Mouse (Mus musculus) fibroblast of lung, adult 2 months (primary cell): ENCODE results near the gene Trim30b.
"Not testable (repeated sequence)": the region's sequence is repeated elsewhere in the genome, so short reads cannot be mapped to it uniquely, and the experiment has no call there.

Experiments
- DNase-seq: peaks from one replicate; pipeline ENCODE4 v3.0.0-alpha.2; 2011; ENCODE audit warnings: low read depth

Gene Trim30b

DNA sequence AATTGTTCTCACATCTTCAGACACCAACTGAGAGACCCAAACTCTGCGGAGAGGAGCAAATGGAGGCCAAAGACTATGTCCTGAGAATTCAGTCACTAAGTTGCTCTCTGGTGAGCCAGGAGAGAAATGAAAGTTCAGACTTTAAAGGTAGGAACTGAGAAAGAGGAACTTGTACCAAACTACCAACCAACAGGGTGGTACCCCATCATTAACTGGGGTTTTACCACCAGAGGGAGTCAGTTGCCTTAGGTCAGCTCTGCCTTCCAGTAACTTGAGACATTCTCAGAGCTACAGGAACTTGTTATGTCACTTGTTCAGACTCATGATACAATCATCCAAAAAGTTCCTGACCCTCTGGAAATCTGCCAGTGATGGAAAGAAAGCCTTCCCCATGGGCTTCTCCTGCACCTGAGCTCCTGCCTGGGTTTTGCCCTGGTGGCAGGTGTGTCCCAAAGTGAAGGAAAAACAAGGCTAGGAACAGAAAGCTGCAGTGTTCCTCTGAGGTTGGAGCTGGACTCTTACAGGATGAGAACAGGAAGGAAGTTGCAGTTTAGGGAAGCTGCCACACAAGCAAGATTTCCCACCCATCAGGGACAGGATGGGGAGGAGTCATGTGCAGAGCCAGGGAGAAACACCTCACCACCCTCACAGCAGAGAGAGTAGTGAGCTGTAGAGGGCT lies at the start of gene Trim30b:
Gene Trim30b, minus strand, starts transcription at position 149 of the 679 bp plus-strand sequence.
- DNase-seq, result no peak

DNA sequence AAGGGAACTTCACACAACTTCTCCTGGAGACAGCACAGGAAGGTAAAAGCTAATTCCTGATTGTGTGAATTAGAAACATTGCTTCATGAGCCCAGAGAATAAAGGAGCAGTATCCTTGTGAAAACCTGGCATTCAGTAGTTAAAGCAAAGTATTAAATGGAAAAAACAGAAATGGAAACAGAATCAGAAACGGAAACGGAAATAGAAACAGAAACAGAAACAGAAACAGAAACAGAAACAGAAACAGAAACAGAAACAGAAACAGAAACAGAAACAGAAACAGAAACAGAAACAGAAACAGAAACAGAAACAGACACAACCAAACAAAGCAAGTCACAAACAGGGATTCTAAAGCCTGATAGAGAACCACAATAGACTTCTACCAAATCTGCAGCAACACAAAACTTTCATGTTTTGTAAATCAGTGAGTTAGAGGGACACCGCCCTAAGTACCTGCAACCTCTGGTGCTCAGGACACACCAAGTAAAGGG lies 34.8 kb upstream of the Trim30b start:
- no peak for DNase-seq

DNA sequence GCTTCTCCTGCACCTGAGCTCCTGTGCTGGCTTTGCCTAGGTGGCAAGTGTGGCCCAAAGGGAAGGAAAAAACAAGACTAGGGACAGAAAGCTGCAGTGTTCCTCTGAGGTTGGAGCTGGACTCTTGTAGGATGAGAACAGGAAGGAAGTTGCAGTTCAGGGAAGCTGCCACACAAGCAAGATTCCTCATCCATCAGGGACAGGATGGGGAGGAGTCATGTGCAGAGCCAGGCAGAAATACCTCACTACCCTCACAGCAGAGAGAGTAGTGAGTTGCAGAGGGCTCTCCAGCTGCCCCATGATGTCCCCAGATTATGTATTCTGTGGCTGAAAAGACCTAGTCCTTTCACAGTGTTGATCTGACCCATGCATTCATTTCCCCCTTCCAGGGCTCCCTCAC lies 31.5 kb upstream of the Trim30b start:
- no peak for DNase-seq

DNA sequence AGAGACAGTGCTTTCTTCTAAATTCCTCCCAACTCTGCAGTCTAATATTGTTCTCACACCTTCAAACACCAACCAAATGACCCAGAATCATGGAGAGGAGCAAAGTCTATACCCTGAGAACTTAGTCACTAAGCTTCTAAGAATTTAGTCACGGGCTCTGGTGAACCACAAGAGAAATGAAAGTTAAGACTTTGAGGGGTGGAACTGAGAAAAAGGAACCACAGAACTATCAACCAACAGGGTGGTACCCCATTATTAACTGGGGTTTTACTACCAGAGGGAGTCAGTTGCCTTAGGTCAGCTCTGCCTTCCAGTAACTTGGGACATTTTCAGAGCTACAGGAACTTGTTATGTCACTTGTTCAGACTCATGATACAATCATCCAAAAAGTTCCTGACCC lies 31.0 kb upstream of the Trim30b start, which contains the start of gene Trim30c:
Gene Trim30c, minus strand, starts transcription at position 140 of the 400 bp plus-strand sequence.
- DNase-seq, result no peak

DNA sequence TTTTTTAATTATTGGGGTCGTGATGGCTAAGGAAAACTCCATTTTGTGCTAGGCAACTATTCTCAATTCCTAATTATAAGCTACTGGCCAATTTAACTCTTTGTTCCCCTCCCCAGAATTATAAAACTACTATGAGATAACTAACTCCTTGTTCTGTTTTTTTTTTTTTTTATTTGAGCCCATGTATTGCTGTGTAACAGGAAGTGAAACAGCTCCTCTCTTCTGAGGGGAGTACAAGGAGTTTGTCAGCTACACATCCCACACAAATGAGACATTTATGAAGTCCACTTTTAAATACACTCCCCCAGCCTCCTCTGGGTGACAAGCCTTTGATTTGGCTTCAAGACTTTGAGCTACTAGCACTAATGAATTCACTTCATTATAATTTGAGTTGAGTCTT lies 28.8 kb upstream of the Trim30b start:
- DNase-seq, result no peak

DNA sequence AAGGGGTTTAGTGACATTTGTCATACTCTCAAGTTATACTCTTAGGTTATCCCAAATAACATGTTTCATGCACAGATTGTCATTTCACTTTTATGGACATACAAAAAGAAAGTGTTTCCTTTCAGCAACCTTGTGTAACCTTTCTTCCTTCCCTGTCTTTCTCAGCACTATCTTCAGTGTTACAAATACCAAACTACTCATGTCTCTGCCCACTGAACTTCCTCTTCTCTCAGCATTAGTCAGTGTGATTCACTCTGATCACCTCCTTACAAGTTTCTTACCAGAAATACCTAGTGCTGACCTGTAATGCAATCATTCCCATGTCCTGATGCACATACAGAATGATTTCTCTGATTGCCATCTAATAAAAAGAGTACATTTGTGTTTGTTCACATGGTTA lies 3.3 kb downstream of the Trim30b start:
- no peak for DNase-seq

DNA sequence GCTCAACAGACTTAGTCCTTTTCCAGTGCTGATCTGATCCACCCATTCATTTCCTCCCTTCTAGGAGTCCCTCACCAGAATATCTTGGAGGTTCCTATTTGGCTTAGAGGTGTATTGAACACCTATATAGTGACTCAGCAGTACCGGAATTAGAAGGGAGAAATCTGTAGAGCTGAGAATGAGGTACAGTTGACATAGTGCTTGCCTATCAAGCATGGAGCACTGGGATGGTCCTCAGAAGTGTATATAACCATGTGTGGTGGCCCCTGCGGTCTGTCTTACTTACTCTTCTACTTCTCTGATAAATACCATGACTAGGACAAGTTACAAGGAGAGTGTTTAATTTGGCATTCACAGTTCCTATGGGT lies 16.1 kb downstream of the Trim30b start:
- DNase-seq, result no peak

DNA sequence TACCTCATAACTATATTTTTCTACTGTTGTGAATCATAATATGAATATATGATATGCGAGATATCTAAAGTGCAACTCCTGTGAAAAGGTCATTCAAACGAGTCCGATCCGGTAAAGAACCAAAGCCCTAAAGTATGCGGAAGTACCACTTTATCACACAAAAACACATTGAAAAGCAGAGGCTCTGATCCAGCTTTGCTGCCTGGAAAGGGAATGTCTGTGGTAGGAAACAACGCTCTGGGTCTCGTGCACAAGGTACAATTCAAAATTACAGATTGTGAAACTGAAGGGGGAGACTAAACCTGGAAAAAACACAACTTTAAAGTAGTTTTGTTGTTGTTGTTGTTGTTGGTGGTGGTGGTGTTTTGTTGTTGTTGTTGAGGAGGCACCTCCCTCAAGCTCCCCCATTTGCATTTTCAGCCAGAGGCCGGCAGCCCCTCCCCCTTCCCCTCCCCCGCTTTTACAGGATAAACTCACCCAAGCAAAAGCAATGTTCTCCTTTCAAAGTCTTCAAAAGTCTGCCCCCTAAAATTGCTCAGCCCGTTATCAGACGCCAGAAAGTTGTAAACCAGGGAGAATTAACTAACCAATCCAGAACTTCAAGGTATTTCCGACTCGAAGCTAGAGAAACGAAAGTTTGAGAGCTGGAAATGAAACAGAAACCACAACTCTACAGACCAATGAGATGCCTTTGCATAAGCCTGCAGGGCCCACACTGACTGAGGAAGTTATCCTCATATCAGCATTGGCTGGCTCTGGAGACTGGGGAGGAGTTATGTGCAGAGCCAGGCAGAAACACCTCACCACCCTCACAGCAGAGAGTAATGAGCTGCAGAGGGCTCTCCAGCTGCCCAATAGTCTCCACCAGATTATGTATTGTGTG lies 16.7 kb downstream of the Trim30b start, which contains the start of gene Trim12c:
Gene Trim12c, minus strand, starts transcription at position 646 of the 883 bp plus-strand sequence.
- peak; percentile 76 for DNase-seq

DNA sequence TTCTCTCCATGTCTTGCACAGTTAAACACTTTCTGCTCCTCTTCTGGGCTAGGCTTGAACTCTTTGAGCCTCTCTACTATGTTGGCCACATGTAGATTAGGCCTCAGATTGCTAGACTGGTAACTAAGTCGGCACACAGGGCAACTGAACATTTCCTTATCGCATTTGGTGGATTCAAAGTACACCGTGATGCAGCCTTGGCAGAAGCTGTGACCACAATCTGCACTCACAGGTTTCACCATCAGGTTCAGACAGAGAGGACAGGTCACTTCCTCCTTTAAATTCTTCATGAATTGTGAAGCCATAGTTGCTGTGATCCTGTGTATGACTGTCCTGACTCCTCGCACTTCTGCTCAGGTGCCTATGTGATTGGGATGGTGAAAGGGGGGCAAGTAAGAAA lies 21.6 kb downstream of the Trim30b start:
- not testable (repeated sequence) for DNase-seq

DNA sequence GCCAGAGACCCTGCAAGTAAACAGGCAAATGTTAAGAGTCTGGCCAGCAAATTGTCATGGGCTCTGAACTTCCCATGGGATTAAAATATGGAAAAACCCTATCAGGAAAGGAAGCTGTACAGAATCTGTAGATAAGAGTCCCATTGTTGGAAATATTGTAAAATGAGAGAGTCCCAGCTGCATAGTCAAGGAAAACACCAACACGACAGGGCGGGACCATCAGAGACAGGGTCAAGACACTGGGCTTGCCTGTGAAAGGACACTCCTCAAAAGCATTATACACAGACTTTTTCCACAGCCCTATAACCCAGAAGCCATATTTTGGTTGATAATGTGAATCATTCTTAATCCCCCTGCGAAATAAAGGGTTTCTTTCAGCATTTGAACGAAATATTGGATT lies 28.9 kb downstream of the Trim30b start:
- DNase-seq, result not testable (repeated sequence)

DNA sequence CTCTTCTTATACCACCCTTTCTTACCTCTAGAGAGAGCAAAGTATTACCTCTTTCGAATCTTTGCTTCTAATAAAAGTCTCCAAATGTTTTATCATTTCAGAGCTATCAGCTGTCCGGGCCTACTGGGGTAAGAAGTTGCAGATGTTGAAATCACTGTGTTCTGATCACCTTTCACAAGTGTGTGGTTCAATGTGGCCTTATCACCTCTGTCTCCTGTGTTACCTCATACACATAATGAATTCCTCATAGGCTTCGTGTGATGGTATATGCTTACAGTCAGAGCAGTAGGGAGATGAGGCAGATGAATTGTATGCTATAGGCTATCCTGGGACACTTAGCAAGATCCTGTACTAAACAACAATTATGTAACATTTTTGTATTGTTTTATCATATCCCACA lies 34.1 kb downstream of the Trim30b start:
- not testable (repeated sequence) for DNase-seq

DNA sequence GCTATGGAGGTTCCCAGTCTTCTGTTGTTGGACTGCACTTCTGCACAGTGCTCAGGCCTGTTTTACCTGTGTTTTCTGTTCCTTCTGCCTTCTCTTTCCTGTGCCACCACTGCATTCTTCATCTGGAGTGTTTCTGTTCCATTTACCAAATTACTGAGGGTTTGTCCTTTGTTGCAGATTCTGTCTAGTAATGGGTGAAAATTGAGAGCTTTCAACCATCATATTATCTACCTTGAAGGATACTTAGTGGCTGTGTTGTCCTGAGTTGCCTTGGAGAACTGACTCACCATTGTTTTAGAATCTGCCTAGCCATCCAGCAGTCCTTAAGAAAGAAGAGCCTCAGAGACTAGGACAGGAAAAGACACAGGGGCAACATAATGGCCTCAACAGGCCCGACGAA lies 40.5 kb downstream of the Trim30b start, which contains the start of gene Trim34b:
Gene Trim34b, plus strand, starts transcription at position 301 of the 400 bp plus-strand sequence.
- not testable (repeated sequence) for DNase-seq

DNA sequence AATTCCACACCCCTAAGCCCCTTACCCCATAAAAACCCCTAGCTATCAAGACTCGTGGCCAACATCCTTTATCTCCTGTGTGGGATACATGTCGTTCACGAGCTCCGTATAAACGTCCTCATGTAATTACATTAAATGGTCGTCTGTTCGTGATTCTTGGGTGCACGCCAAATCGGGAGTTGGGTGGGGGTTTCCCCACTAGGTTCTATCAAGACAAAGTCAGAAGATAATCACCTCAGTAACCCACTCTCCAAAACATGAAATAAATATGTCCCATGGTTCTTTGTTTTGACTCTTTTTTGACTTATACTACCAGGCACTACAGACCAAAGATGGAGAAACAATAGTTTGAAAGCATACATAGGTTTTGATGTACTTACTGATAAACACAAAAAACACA lies 47.7 kb downstream of the Trim30b start:
- no peak for DNase-seq

DNA sequence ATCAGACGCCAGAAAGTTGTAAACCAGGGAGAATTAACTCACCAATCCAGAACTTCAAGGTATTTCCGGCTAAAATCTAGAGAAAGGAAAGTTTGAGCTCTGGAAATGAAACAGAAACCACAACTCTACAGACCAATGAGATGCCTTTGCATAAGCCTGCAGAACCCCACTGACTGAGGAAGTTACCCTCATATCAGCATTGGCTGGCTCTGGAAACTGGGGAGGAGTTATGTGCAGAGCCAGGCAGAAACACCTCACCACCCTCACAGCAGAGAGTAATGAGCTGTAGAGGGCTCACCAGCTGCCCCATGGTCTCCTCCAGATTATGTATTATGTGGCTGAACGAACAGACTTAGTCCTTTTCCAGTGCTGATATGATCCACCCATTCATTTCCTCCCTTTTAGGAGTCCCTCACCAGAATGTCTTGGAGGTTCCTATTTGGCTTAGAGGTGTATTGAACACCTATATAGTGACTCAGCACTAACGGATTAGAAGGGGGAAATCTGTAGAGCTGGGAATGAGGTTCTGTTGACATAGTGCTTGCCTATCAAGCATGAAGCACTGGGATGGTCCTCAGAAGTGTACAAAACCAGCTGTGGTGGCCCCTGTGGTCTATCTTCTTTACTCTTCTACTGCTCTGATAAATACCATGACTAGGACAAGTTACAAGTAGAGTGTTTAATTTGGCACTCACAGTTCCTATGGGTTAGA lies 54.2 kb downstream of the Trim30b start, which contains the start of gene Trim12a:
Gene Trim12a, minus strand, starts transcription at position 98 of the 712 bp plus-strand sequence.
- not testable (repeated sequence) for DNase-seq

DNA sequence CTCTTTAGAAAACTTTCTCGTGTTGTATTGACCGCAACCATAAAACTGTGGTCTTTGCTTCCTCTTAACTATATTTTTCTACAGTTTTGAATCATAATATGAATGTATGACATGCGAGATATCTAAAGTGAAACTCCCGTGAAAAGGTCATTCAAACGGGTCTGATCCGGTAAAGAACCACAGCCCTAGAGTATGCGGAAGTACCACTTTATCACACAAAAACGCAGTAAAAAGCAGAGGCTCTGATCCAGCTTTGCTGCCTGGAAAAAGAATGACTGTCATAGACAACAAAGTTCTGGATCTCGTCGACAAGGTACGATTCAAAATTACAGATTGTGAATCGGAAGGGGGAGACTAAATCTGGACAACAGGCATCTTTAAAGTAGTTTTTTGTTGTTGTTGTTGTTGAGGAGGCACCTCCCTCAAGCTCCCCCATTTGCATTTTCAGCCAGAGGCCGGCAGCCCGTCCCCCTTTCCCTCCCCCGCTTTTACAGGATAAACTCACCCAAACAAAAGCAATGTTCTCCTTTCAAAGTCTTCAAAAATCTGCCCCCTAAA lies 54.8 kb downstream of the Trim30b start:
- peak; percentile 21 for DNase-seq
